Mouse (Mus musculus) lung, adult 2 months (tissue): ENCODE measurements at regions not wholly inside any gene's neighbourhood (a gene's known extent, or its start where the extent isn't known, plus 50 kb on each side); places are given as distances from the start of the nearest gene placed in this dataset.

Experiments used
- CTCF ChIP-seq: fragments of 200-500 bp; IDR thresholded peaks from 2 replicates; pipeline ENCODE4 v1.5.1; 2011; ENCODE audit warnings: mild to moderate bottlenecking, low read length, control low read depth; ENCODE audit not compliant: insufficient read depth
- POLR2A ChIP-seq: fragments of 200-500 bp; IDR thresholded peaks from 2 replicates; pipeline ENCODE4 v1.6.1; 2011; ENCODE audit warnings: low read depth, mild to moderate bottlenecking, control low read depth, low read length, borderline replicate concordance; ENCODE audit errors: extremely low read depth

- no peak for TF ChIP-seq CTCF
- TF ChIP-seq POLR2A = no peak
Measured at GRCm38 (mm10) chr4:131176701-131177100, 232.5 kb downstream of the Matn1 start.
